Mouse (Mus musculus) kidney, postnatal 25 days (tissue): ENCODE data around the gene Vmn2r108.
"Not testable (repeated sequence)": the region's sequence is repeated elsewhere in the genome, so short reads cannot be mapped to it uniquely, and the experiment has no call there.

ENCODE experiments used
- DNase-seq, 2 experiments: peaks; one replicate each; pipeline ENCODE4 v3.0.0; 2021; ENCODE audit warnings: mixed read lengths in 2 of 2

Vmn2r108 gene

DNA sequence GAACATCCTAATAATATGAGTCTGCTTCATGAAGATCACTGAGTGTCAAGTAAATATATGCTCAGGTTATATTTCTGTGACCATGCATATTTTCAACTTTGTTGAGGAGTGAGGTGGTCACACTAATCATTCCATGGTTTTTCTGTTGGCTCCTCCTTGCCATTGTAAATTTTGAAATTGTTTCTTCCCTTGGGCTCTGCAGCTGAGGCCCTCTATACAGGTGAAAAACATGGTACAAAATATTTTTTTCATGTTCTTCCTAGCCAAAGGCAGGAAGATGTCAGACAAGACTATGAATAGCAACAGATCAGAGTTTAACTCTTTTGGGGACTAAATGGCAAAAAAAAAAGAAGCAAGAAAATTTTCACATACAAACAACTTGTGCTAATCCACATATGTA lies at the start of gene Vmn2r108:
Gene Vmn2r108, minus strand, starts transcription at position 101 of the 400 bp plus-strand sequence.
- DNase-seq: no peak

DNA sequence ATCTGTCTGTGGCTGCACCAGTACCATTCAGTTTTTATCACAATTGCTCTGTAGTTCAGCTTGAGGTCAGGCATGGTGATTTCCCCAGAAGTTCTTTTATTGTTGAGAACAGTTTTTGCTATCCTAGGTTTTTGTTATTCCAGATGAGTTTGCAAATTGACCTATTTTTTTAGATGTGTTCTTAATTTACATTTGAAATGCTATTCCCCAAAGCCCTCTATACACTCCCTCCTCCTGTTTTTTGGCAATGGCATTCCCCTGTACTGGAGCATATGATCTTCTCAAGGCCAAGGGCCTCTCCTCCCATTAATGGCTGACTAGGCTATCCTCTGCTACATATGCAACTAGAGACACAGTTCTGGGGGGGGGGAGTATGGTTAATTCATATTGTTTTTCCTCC lies 27.1 kb upstream of the Vmn2r108 start:
- not testable (repeated sequence) for DNase-seq

DNA sequence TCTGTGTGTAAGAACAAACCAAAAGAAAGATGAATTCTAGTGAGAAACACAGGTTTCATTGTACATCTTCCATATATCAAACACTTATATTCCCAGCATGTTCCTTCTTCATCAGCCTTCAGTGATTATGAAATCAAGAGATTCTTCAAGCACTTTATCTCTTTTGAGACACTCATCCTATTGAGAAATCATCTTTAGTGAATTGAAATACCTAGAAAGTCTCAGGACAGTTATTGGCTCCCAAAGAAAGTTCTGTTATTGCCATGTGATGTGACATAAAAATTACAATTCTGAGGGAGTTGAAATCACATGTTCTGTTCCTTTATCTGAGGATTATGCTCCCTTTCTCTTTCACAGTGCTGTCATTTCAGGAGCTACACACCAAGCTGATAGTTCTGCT lies 16.7 kb upstream of the Vmn2r108 start, which contains the start of gene Vmn1r225:
Gene Vmn1r225, plus strand, starts transcription at position 301 of the 400 bp plus-strand sequence.
- DNase-seq: no peak

DNA sequence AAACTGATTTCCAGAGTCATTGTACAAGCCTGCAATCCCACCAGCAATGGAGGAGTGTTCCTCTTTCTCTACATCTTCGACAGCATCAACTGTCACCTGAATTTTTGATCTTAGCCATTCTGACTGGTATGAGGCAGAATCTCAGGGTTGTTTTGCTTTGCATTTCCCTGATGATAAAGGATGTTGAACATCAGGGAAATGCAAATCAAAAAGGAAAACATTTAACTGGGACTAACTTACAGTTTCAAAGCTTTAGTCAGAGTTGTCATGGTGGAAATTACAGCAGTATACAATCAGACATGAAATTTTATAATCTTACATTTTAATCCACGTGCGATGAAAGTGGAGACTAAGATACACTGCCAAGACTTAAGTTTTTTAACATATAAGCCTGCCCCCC lies 7.8 kb downstream of the Vmn2r108 start:
- DNase-seq: no peak

DNA sequence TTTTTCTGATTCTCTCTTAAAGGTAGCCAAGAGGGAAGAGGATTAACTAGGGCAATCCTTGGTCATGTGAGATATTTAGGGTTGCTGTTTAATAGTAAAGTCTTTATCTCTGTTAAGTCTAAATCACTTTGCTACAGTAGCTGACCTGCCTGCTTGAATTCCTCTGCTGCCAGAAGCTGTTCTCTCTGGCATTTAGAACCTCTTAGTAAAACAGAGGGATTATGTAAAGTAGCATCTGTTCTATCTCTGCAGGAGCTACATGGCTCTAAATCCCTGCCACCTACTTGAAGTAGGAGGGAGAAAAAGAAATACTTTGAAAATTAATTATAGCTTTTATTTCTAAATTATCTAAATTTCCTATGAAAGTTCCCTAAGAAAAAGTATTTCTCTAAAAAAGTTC lies 41.9 kb downstream of the Vmn2r108 start:
- DNase-seq: no peak

DNA sequence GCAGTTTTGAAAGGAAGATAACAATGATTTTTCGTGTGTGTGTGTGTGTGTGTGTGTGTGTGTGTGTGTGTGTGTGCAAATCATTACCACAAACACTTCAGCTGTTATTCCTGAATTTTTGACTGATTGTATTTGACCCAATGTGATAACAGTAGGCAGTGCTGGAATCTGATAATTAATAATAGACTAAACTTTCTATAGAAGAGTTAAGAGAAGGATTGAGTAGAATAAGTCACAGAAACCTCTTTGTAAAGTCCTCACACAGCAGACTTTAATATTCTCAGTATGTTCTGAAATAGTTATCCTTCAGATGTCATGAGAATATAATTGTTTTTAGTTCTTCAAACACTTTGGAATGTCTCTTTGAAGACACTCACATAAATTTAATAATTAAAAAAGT lies 67.3 kb downstream of the Vmn2r108 start, which contains the start of gene Vmn1r224:
Gene Vmn1r224, plus strand, starts transcription at position 301 of the 400 bp plus-strand sequence.
- no peak for DNase-seq
